Mouse (Mus musculus) ES-Bruce4 (cell line): ENCODE measurements around the gene Ip6k1. TPM values are rescaled to one million over a fixed set of nuclear protein-coding genes. Genes with fewer than 3 reads are reported as not detected.
"Not testable (repeated sequence)": the region's sequence is repeated elsewhere in the genome, so short reads cannot be mapped to it uniquely, and the experiment has no call there.

Experiments used
- H3K27ac ChIP-seq: 2 replicates; pipeline ENCODE4 v1.5.1; 2012; ENCODE audit warnings: low read length, inconsistent platforms; ENCODE audit not compliant: insufficient read depth
- H3K27me3 ChIP-seq: 2 replicates; pipeline ENCODE4 v1.6.1; 2012; ENCODE audit warnings: mild to moderate bottlenecking, low read length, inconsistent platforms; ENCODE audit not compliant: control insufficient read depth, poor library complexity, insufficient read depth, severe bottlenecking
- H3K36me3 ChIP-seq: 2 replicates; pipeline ENCODE4 v1.6.1; 2012; ENCODE audit warnings: inconsistent platforms, mild to moderate bottlenecking, low read length, moderate library complexity; ENCODE audit not compliant: control insufficient read depth, poor library complexity, insufficient read depth, severe bottlenecking
- H3K4me1 ChIP-seq: one replicate; pipeline ENCODE4 v1.8.1; 2011; ENCODE audit warnings: low read length; ENCODE audit not compliant: control insufficient read depth, insufficient read depth
- H3K4me3 ChIP-seq: 2 replicates; pipeline ENCODE4 v1.5.1; 2011; ENCODE audit warnings: low read depth, mild to moderate bottlenecking, low read length
- H3K9ac ChIP-seq: 2 replicates; pipeline ENCODE4 v1.6.1; 2012; ENCODE audit warnings: low read depth, mild to moderate bottlenecking, inconsistent platforms; ENCODE audit not compliant: poor library complexity, severe bottlenecking
- H3K9me3 ChIP-seq: replicated peaks from 2 replicates; pipeline ENCODE4 v1.6.1; 2012; ENCODE audit warnings: mild to moderate bottlenecking, low read length, inconsistent platforms; ENCODE audit not compliant: control insufficient read depth, poor library complexity, insufficient read depth, severe bottlenecking
- CTCF ChIP-seq: IDR thresholded peaks from one replicate; pipeline ENCODE4 v1.8.1; 2011; ENCODE audit warnings: low read depth, low read length
- EP300 ChIP-seq: IDR thresholded peaks from 2 replicates; pipeline ENCODE4 v1.6.1; 2011; ENCODE audit warnings: low read depth, low read length; ENCODE audit not compliant: insufficient read depth
- POLR2A ChIP-seq: IDR thresholded peaks from one replicate; pipeline ENCODE4 v1.8.1; 2011; ENCODE audit warnings: low read length; ENCODE audit not compliant: insufficient read depth
- polyA plus RNA-seq: library from polyadenylated mRNA; stranded (reverse); fragments of >200 nt; gene quantifications from 2 replicates; pipeline ENCODE4 v1.2.4, GENCODE M21; 2011; ENCODE audit warnings: low read depth; ENCODE audit not compliant: missing spikeins, insufficient read depth, insufficient read length

Ip6k1 gene
- polyA plus RNA-seq, 1 experiment, result 46.9 TPM

- Histone ChIP-seq H3K4me3 (no peak overlapping the region; the same call in 1 of the 2 replicates), H3K9ac (peak overlapping the region; percentile 5; the same call in 1 of the 2 replicates), H3K9me3 (no peaks in the 10 kb centered on the region), H3K36me3 (no peaks in the 10 kb centered on the region), H3K27me3 (no peaks in the 10 kb centered on the region), H3K27ac (no peak overlapping the region), H3K4me1 (no peaks in the 10 kb centered on the region)
- no peak for TF ChIP-seq EP300
These were observed 6.8 kb upstream of the Ip6k1 start for GRCm38 (mm10) chr9:107995513-107995912.

DNA sequence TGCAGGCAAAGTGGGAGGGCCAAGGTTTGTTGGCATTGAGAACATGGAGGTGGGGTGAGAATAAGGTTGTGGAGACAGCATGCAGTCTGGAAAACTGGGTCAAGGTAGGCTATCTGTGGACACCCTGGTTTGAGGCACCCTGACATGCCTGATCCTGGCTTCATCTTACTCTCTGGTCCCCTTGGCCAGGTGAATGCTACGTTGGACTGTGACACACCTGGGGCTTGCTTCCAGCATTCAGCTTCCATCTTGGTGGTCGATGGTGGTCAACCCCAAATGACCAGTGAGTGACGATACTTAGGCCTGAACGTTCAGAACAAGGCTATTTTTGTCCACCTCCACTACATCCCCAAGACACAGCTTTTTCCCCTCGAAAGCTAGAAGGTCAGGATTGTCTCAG lies 6.3 kb upstream of the Ip6k1 start, which contains the start of gene Gm20662:
TSS of gene Gm20662 (plus strand) at position 301 of the 400 bp plus-strand sequence.
- Histone ChIP-seq H3K27me3 (no peaks in the 10 kb centered on the region), H3K36me3 (no peaks in the 10 kb centered on the region), H3K9ac (peak within 1 kb of the TSS; percentile 5; the same call in 1 of the 2 replicates), H3K4me1 (no peaks in the 10 kb centered on the region), H3K4me3 (no peak within 1 kb of the TSS; the same call in 1 of the 2 replicates), H3K27ac (no peak within 1 kb of the TSS), H3K9me3 (no peaks in the 10 kb centered on the region)
- no peak for TF ChIP-seq POLR2A
- TF ChIP-seq EP300, result no peak
- no peak for TF ChIP-seq CTCF

- Histone ChIP-seq H3K27ac (no peak overlapping the region), H3K36me3 (no peaks in the 10 kb centered on the region), H3K27me3 (no peaks in the 10 kb centered on the region), H3K4me3 (peak overlapping the region; percentile 90), H3K4me1 (peaks cover 2% of the 10 kb centered on the region), H3K9ac (peak overlapping the region; percentile 80), H3K9me3 (no peaks in the 10 kb centered on the region)
- TF ChIP-seq POLR2A (no peak), EP300 (no peak), CTCF (no peak)
These were observed 653 bp downstream of the Ip6k1 start for GRCm38 (mm10) chr9:108002778-108003530.

DNA sequence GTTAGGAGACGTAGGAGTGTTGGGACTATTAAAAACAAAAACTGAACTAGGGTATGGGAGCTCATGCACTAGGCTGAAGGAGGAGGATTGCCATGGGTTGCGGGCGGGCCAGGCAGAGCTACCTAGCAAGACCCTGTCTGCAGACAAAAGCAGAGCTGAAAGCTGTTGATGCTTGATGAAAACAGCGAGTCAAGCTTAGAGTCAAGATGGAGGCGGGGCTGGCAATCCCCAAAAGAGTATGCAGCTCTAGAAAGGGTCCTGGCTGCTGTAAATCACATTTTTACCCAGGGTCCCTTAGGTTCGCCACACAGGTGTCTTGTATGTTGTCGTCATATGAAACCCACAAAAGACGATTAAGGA lies 1.2 kb downstream of the Ip6k1 start:
- TF ChIP-seq POLR2A (no peak), EP300 (no peak), CTCF (no peak)
- peak overlapping the region; percentile 80 for H3K9ac ChIP-seq
- H3K4me1 ChIP-seq, result peaks cover 2% of the 10 kb centered on the region
- H3K36me3 ChIP-seq, result no peaks in the 10 kb centered on the region
- no peaks in the 10 kb centered on the region for H3K9me3 ChIP-seq
- peak overlapping the region; percentile 90 for H3K4me3 ChIP-seq
- no peaks in the 10 kb centered on the region for H3K27me3 ChIP-seq
- H3K27ac ChIP-seq, result no peak overlapping the region

GRCm38 (mm10) chr9:108008041-108008440 lies 5.7 kb downstream of the Ip6k1 start:
- Histone ChIP-seq H3K27me3 (no peaks in the 10 kb centered on the region), H3K36me3 (peaks cover 2% of the 10 kb centered on the region; the same call in 1 of the 2 replicates), H3K9me3 (no peaks in the 10 kb centered on the region), H3K4me1 (peaks cover 9% of the 10 kb centered on the region), H3K4me3 (no peak overlapping the region), H3K27ac (no peak overlapping the region), H3K9ac (no peak overlapping the region)
- TF ChIP-seq CTCF, result no peak
- TF ChIP-seq EP300, result peak; percentile 61; the same call in 1 of the 2 replicates

- peaks cover 9% of the 10 kb centered on the region for H3K4me1 ChIP-seq
- peaks cover 2% of the 10 kb centered on the region; the same call in 1 of the 2 replicates for H3K36me3 ChIP-seq
- no peaks in the 10 kb centered on the region for H3K27me3 ChIP-seq
- H3K27ac ChIP-seq, result 0 out of 2 replicates have a peak overlapping the region, but pooled peaks have one; percentile 42
- no peak overlapping the region for H3K4me3 ChIP-seq
- H3K9me3 ChIP-seq, result no peaks in the 10 kb centered on the region
- H3K9ac ChIP-seq, result 0 out of 2 replicates have a peak overlapping the region, but pooled peaks have one; percentile 26
- no peak for TF ChIP-seq POLR2A
- TF ChIP-seq EP300, result no peak
- no peak for TF ChIP-seq CTCF
These were observed 8.1 kb downstream of the Ip6k1 start for GRCm38 (mm10) chr9:108010385-108010784.

DNA sequence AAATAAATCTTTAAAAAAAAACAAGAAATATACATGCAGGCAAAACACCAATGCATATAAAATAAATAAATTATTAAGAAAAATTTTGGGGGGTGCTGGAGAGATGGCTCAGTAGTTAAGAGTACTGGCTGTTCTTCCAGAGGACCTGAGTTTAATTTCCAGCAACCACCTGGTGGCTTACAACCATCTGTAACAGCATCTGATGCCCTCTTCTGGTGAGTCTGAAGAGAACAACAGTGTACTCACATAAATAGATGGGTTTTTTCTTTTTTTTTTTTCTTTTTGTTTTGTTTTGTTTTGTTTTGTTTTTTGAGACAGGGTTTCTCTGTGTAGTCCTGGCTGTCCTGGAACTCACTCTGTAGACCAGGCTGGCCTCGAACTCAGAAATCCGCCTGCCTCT lies 11.3 kb downstream of the Ip6k1 start:
- not testable (repeated sequence) for H3K4me3 ChIP-seq, H3K27ac ChIP-seq, H3K27me3 ChIP-seq, H3K9me3 ChIP-seq, H3K4me1 ChIP-seq, H3K36me3 ChIP-seq, H3K9ac ChIP-seq
